Mouse (Mus musculus) ES-E14 (cell line): ENCODE measurements around the gene Dld.

Source experiments
- CHD2 ChIP-seq: IDR thresholded peaks from 2 replicates; pipeline ENCODE4 v1.6.1; 2014; ENCODE audit warnings: mild to moderate bottlenecking, low read depth, low read length, inconsistent platforms
- ZC3H11A ChIP-seq: IDR thresholded peaks from 2 replicates; pipeline ENCODE4 v1.6.1; 2012; ENCODE audit warnings: low read depth, mild to moderate bottlenecking, inconsistent platforms, low read length, borderline replicate concordance

GRCm38 (mm10) chr12:31376326-31376950 lies 25.2 kb upstream of the Dld start:
- TF ChIP-seq CHD2 (no peak), ZC3H11A (no peak)
